Mouse (Mus musculus) heart, adult 2 months (tissue): ENCODE data around the gene Fads1. TPM values are rescaled to one million over a fixed set of nuclear protein-coding genes. Genes with fewer than 3 reads are reported as not detected.

Source experiments
- DNase-seq, 2 experiments: peaks; one replicate each; pipeline ENCODE4 v3.0.0; 2021
- H3K27ac ChIP-seq: fragments of 200-600 bp; 2 replicates; pipeline ENCODE4 v1.8.1; 2022
- H3K27me3 ChIP-seq: fragments of 200-500 bp; 2 replicates; pipeline ENCODE4 v1.6.1; 2012; ENCODE audit warnings: mild to moderate bottlenecking, low read length, inconsistent platforms, mixed read lengths; ENCODE audit not compliant: control insufficient read depth, insufficient read depth
- H3K36me3 ChIP-seq: fragments of 200-500 bp; 2 replicates; pipeline ENCODE4 v1.6.1; 2012; ENCODE audit warnings: low read length, inconsistent platforms; ENCODE audit not compliant: control insufficient read depth, insufficient read depth
- H3K4me1 ChIP-seq: fragments of 200-500 bp; 2 replicates; pipeline ENCODE4 v1.6.1; 2011; ENCODE audit warnings: low read length; ENCODE audit not compliant: control insufficient read depth, insufficient read depth
- H3K4me3 ChIP-seq: fragments of 200-600 bp; 2 replicates; pipeline ENCODE4 v1.8.1; 2022
- H3K79me2 ChIP-seq: fragments of 200-500 bp; replicated peaks from 2 replicates; pipeline ENCODE4 v1.6.1; 2012; ENCODE audit warnings: mild to moderate bottlenecking, inconsistent platforms, low read length, moderate library complexity, mixed read lengths; ENCODE audit not compliant: control insufficient read depth, insufficient read depth
- H3K9ac ChIP-seq: fragments of 200-500 bp; 2 replicates; pipeline ENCODE4 v1.6.1; 2012; ENCODE audit warnings: low read depth, mild to moderate bottlenecking, control low read depth, inconsistent platforms, low read length, mixed read lengths
- CTCF ChIP-seq: fragments of 200-600 bp; IDR thresholded peaks from 2 replicates; pipeline ENCODE4 v1.8.1; 2022; ENCODE audit warnings: antibody characterized with exemption, mild to moderate bottlenecking, moderate library complexity
- EP300 ChIP-seq: fragments of 200-500 bp; IDR thresholded peaks from 2 replicates; pipeline ENCODE4 v1.6.1; 2011; ENCODE audit warnings: low read depth, low read length, control low read depth; ENCODE audit not compliant: insufficient read depth
- POLR2A ChIP-seq: fragments of 200-500 bp; IDR thresholded peaks from 2 replicates; pipeline ENCODE4 v1.6.1; 2011; ENCODE audit warnings: mild to moderate bottlenecking, low read depth, low read length, control low read depth; ENCODE audit not compliant: insufficient read depth
- WGBS: fragments of 180-500 bp; shearing (Covaris S2); methylation state at CpG from one replicate; pipeline ENCODE4 v1.1.7; 2018; 5-methylcytosine and 5-hydroxymethylcytosine counted together
- intact Hi-C: fragments of 180-260 bp; cut with DNase I; formaldehyde crosslinking; loops from one replicate; pipeline ENCODE4 v1.15.1; 2025
- polyA plus RNA-seq: library from polyadenylated mRNA; depleted of rRNA; stranded (reverse); fragments of >200 nt; gene quantifications from 2 replicates; pipeline ENCODE4 v1.2.3, GENCODE M21; 2012
- total RNA-seq, 2 experiments: library from RNA; stranded (reverse); gene quantifications; 2 replicates each; pipeline ENCODE4 v1.2.3; 2021

The Fads1 gene
- total and polyA plus RNA-seq, 3 experiments, result 16.2 to 25.3 (median 24.2) TPM

GRCm38 (mm10) chr19:10173116-10173718 lies 9.5 kb upstream of the Fads1 start:
- Histone ChIP-seq H3K27me3 (no peaks in the 10 kb centered on the region), H3K4me1 (peaks cover 4% of the 10 kb centered on the region), H3K4me3 (no peak overlapping the region), H3K27ac (peak overlapping the region; percentile 16; the same call in 1 of the 2 replicates), H3K79me2 (no peaks in the 10 kb centered on the region), H3K9ac (no peak overlapping the region), H3K36me3 (no peaks in the 10 kb centered on the region)
- TF ChIP-seq CTCF, result no peak
- no peak for TF ChIP-seq POLR2A
- no peak for TF ChIP-seq EP300
- no peak for DNase-seq
- 49% methylated on average over 5 of the region's 5 CpGs for WGBS
- intact Hi-C loops, result no loop called here

DNA sequence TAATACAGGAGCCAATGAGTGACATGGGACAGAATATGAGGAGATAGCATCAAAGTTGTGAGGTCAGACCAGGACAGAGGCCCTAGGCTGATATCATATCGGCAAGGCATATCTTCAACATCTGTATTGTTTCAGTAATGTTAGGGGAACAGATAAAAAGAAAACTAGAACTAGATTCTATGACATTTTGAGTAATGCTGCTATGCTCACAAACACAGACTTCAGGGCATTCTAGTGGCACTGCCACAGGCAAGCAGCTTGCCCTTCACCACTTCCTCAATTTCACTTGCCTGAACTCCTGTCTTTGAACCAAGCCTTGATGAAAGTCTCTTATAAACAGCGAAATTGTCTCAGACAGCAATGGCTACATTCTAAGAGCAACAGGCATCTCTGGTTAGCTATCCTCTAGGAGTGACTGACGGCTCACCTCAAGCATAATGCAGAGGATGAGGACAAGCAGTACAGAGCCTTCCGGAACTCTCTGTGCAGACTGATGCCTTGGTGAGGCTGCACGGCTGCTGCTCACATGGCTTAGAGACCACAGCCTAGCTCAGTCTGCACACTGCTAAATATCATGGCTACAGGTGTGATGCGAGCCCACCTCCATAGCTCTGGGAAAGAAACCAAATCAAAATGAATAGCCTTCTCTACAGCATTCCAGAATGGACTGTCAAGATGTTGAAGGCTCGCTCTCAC lies 8.7 kb upstream of the Fads1 start:
- H3K4me1 ChIP-seq, result peaks cover 4% of the 10 kb centered on the region
- intact Hi-C loops, result no loop called here
- no peak for DNase-seq

DNA sequence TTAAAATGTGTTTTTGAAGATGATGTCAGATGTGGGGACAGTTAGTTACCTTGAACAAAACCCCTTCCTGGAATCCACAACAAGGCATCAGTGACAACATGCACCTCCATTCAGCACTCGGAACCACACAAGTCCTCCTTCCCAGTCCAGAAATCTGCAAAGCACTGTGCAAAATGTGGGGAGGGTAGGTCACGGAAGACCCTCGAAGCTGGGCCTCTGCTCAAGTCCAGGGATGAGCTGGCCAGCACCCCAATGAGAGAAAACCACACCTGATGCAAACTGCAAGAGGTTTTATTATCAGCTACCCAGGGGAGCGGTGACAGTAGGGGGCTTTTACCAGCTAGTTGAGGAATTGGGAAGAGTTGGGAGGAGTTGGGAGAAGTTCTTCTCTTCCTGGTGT lies 7.7 kb upstream of the Fads1 start:
- no peak for DNase-seq

More for the DNA sequence above, 8.7 kb upstream of the Fads1 start:
- no peak overlapping the region for H3K9ac ChIP-seq
- WGBS, result 88% methylated on average over 7 of the region's 7 CpGs
- H3K4me3 ChIP-seq, result no peak overlapping the region
- no peaks in the 10 kb centered on the region for H3K36me3 ChIP-seq
- TF ChIP-seq POLR2A (no peak), CTCF (no peak), EP300 (no peak)
- H3K27me3 ChIP-seq, result no peaks in the 10 kb centered on the region
- H3K27ac ChIP-seq, result no peak overlapping the region
- H3K79me2 ChIP-seq, result no peaks in the 10 kb centered on the region

GRCm38 (mm10) chr19:10176477-10176876 lies 6.2 kb upstream of the Fads1 start:
- TF ChIP-seq CTCF, result no peak
- no peak for TF ChIP-seq EP300
- no peak for TF ChIP-seq POLR2A
- no peaks in the 10 kb centered on the region for H3K36me3 ChIP-seq
- DNase-seq, result no peak
- no peak overlapping the region for H3K27ac ChIP-seq
- H3K79me2 ChIP-seq, result no peaks in the 10 kb centered on the region
- intact Hi-C loops, result no loop called here
- no peak overlapping the region for H3K4me3 ChIP-seq
- no peak overlapping the region for H3K9ac ChIP-seq
- H3K4me1 ChIP-seq, result peaks cover 4% of the 10 kb centered on the region
- H3K27me3 ChIP-seq, result no peaks in the 10 kb centered on the region
- 76% methylated on average over 1 of the region's 1 CpGs for WGBS

More for the DNA sequence above, 7.7 kb upstream of the Fads1 start:
- no peaks in the 10 kb centered on the region for H3K79me2 ChIP-seq
- no peaks in the 10 kb centered on the region for H3K27me3 ChIP-seq
- no peak overlapping the region for H3K27ac ChIP-seq
- no peak overlapping the region for H3K9ac ChIP-seq
- peaks cover 4% of the 10 kb centered on the region for H3K4me1 ChIP-seq
- intact Hi-C loops, result no loop called here
- WGBS, result 71% methylated on average over 4 of the region's 4 CpGs
- H3K4me3 ChIP-seq, result no peak overlapping the region
- TF ChIP-seq EP300 (no peak), POLR2A (no peak), CTCF (no peak)
- no peaks in the 10 kb centered on the region for H3K36me3 ChIP-seq

DNA sequence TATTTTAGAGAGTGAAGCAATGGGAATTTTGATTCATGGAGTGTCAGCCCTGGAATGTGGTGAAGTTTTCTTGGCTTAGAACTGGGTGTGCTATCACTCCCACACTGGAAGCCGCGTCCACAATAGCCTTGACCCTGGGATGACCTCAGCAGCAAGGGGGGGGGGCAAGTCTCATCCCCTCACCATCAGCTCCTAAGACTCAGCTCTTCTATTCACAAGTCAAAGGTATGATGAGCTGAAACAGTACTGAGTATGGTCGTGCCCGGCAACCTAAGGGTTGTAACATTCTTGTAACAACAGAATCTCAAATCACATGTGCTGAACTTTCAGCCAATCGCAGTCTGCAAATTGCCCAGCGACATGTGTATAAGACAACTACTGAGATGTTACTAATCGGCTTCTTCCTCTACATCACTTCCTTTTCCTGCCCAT lies 5.7 kb upstream of the Fads1 start:
- TF ChIP-seq EP300, result no peak
- no peak for TF ChIP-seq CTCF
- Histone ChIP-seq H3K4me1 (peaks cover 4% of the 10 kb centered on the region), H3K79me2 (no peaks in the 10 kb centered on the region), H3K9ac (no peak overlapping the region), H3K27ac (peak overlapping the region; percentile 26; the same call in 1 of the 2 replicates), H3K36me3 (no peaks in the 10 kb centered on the region), H3K4me3 (no peak overlapping the region), H3K27me3 (no peaks in the 10 kb centered on the region)
- DNase-seq, result no peak
- intact Hi-C loops, result no loop called here
- WGBS, result 11% methylated on average over 7 of the region's 7 CpGs

DNA sequence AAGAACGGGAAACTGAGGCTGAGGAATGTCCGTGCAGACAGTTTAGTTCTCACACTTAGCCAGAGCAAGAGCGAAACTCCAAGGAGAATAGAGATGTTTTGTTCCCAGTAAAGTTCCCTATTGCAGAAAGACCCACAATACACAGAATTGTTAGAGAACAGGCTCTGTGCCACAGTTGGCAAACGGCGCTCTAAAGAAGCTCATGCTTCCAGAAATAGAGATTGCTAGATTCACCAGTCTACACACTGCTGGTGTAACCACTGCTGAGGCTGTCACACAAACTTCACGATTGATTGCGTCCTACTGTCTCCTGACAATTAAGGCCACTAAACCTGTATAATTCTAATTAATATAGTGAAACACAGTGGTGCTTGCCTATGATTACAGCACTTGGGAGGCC lies 1.5 kb upstream of the Fads1 start:
- H3K9ac ChIP-seq, result no peak overlapping the region
- H3K79me2 ChIP-seq, result no peaks in the 10 kb centered on the region
- peaks cover 9% of the 10 kb centered on the region for H3K4me1 ChIP-seq
- no peak for DNase-seq
- intact Hi-C loops, result loop anchor here (5.0 kb wide), 1 partner anchor 1831 kb away; no protein-coding TSS in a partner anchor
- no peak overlapping the region for H3K4me3 ChIP-seq
- peak overlapping the region; percentile 48 for H3K27ac ChIP-seq
- no peaks in the 10 kb centered on the region for H3K36me3 ChIP-seq
- no peaks in the 10 kb centered on the region for H3K27me3 ChIP-seq
- 73% methylated on average over 7 of the region's 7 CpGs for whole genome bisulfite sequencing
- TF ChIP-seq EP300, result no peak
